Mouse (Mus musculus): ENCODE results near the gene Boc. TPM values are rescaled to one million over a fixed set of nuclear protein-coding genes. Genes with fewer than 3 reads are reported as not detected.

Gene Boc
- polyA plus RNA-seq, 1 experiment = not detected

- 87% methylated on average over 13 of the region's 13 CpGs for WGBS
- TF ChIP-seq CTCF (IDR thresholded peaks at IDR 0.05; ENCODE audit: control insufficient read depth, insufficient read depth, low read length) = no peak
- no peak for TF ChIP-seq POLR2A (IDR thresholded peaks at IDR 0.05; ENCODE audit: borderline replicate concordance, control insufficient read depth, low read depth, low read length)
- Histone ChIP-seq H3K4me3 (replicated peaks; ENCODE audit: control insufficient read depth, low read depth, low read length) (no peak overlapping the region), H3K4me1 (ENCODE audit: control insufficient read depth, insufficient read depth, low read length) (no peaks in the 10 kb centered on the region), H3K27ac (ENCODE audit: control insufficient read depth, insufficient read depth, low read depth, low read length, poor library complexity) (no peak overlapping the region)
These were observed 71.5 kb downstream of the Boc start for GRCm38 (mm10) chr16:44487194-44487593.

GRCm38 (mm10) chr16:44486612-44487011 is 72.1 kb downstream of the Boc start:
- Histone ChIP-seq H3K27ac (ENCODE audit: control insufficient read depth, insufficient read depth, low read depth, low read length, poor library complexity) (no peak overlapping the region), H3K4me3 (replicated peaks; ENCODE audit: control insufficient read depth, low read depth, low read length) (no peak overlapping the region), H3K4me1 (ENCODE audit: control insufficient read depth, insufficient read depth, low read length) (no peaks in the 10 kb centered on the region)
- TF ChIP-seq CTCF (IDR thresholded peaks at IDR 0.05; ENCODE audit: control insufficient read depth, insufficient read depth, low read length) (no peak), POLR2A (IDR thresholded peaks at IDR 0.05; ENCODE audit: borderline replicate concordance, control insufficient read depth, low read depth, low read length) (no peak)
- WGBS = 78% methylated on average over 9 of the region's 9 CpGs

GRCm38 (mm10) chr16:44485691-44486090 is 73.0 kb downstream of the Boc start:
- TF ChIP-seq POLR2A (IDR thresholded peaks at IDR 0.05; ENCODE audit: borderline replicate concordance, control insufficient read depth, low read depth, low read length) (no peak), CTCF (IDR thresholded peaks at IDR 0.05; ENCODE audit: control insufficient read depth, insufficient read depth, low read length) (no peak)
- H3K4me3 ChIP-seq (replicated peaks; ENCODE audit: control insufficient read depth, low read depth, low read length) = no peak overlapping the region
- H3K27ac ChIP-seq (ENCODE audit: control insufficient read depth, insufficient read depth, low read depth, low read length, poor library complexity) = no peak overlapping the region
- 90% methylated on average over 8 of the region's 8 CpGs for WGBS
- H3K4me1 ChIP-seq (ENCODE audit: control insufficient read depth, insufficient read depth, low read length) = no peaks in the 10 kb centered on the region

GRCm38 (mm10) chr16:44484831-44485230 is 73.9 kb downstream of the Boc start:
- WGBS = 43% methylated on average over 10 of the region's 10 CpGs
- no peaks in the 10 kb centered on the region for H3K4me1 ChIP-seq (ENCODE audit: control insufficient read depth, insufficient read depth, low read length)
- H3K4me3 ChIP-seq (replicated peaks; ENCODE audit: control insufficient read depth, low read depth, low read length) = no peak overlapping the region
- H3K27ac ChIP-seq (ENCODE audit: control insufficient read depth, insufficient read depth, low read depth, low read length, poor library complexity) = no peak overlapping the region
- TF ChIP-seq POLR2A (IDR thresholded peaks at IDR 0.05; ENCODE audit: borderline replicate concordance, control insufficient read depth, low read depth, low read length) (no peak), CTCF (IDR thresholded peaks at IDR 0.05; ENCODE audit: control insufficient read depth, insufficient read depth, low read length) (no peak)

GRCm38 (mm10) chr16:44484079-44484478 is 74.6 kb downstream of the Boc start:
- Histone ChIP-seq H3K27ac (ENCODE audit: control insufficient read depth, insufficient read depth, low read depth, low read length, poor library complexity) (no peak overlapping the region), H3K4me1 (ENCODE audit: control insufficient read depth, insufficient read depth, low read length) (no peaks in the 10 kb centered on the region), H3K4me3 (replicated peaks; ENCODE audit: control insufficient read depth, low read depth, low read length) (no peak overlapping the region)
- 3% methylated on average over 7 of the region's 7 CpGs for WGBS
- TF ChIP-seq POLR2A (IDR thresholded peaks at IDR 0.05; ENCODE audit: borderline replicate concordance, control insufficient read depth, low read depth, low read length) (no peak), CTCF (IDR thresholded peaks at IDR 0.05; ENCODE audit: control insufficient read depth, insufficient read depth, low read length) (peak; percentile 84)

- H3K27ac ChIP-seq (ENCODE audit: control insufficient read depth, insufficient read depth, low read depth, low read length, poor library complexity) = no peak overlapping the region
- H3K4me1 ChIP-seq (ENCODE audit: control insufficient read depth, insufficient read depth, low read length) = no peaks in the 10 kb centered on the region
- no peak overlapping the region for H3K4me3 ChIP-seq (replicated peaks; ENCODE audit: control insufficient read depth, low read depth, low read length)
- WGBS = 66% methylated on average over 28 of the region's 28 CpGs
- TF ChIP-seq POLR2A (IDR thresholded peaks at IDR 0.05; ENCODE audit: borderline replicate concordance, control insufficient read depth, low read depth, low read length) (no peak), CTCF (IDR thresholded peaks at IDR 0.05; ENCODE audit: control insufficient read depth, insufficient read depth, low read length) (no peak)
These were observed 76.8 kb downstream of the Boc start for GRCm38 (mm10) chr16:44481599-44482593.

GRCm38 (mm10) chr16:44480616-44481015 is 78.1 kb downstream of the Boc start:
- TF ChIP-seq CTCF (IDR thresholded peaks at IDR 0.05; ENCODE audit: control insufficient read depth, insufficient read depth, low read length) (no peak), POLR2A (IDR thresholded peaks at IDR 0.05; ENCODE audit: borderline replicate concordance, control insufficient read depth, low read depth, low read length) (no peak)
- WGBS = 26% methylated on average over 7 of the region's 7 CpGs
- Histone ChIP-seq H3K4me3 (replicated peaks; ENCODE audit: control insufficient read depth, low read depth, low read length) (no peak overlapping the region), H3K4me1 (ENCODE audit: control insufficient read depth, insufficient read depth, low read length) (no peaks in the 10 kb centered on the region), H3K27ac (ENCODE audit: control insufficient read depth, insufficient read depth, low read depth, low read length, poor library complexity) (no peak overlapping the region)

- Histone ChIP-seq H3K4me3 (replicated peaks; ENCODE audit: control insufficient read depth, low read depth, low read length) (no peak overlapping the region), H3K4me1 (ENCODE audit: control insufficient read depth, insufficient read depth, low read length) (no peaks in the 10 kb centered on the region), H3K27ac (ENCODE audit: control insufficient read depth, insufficient read depth, low read depth, low read length, poor library complexity) (no peak overlapping the region)
- WGBS = 86% methylated on average over 14 of the region's 14 CpGs
- TF ChIP-seq POLR2A (IDR thresholded peaks at IDR 0.05; ENCODE audit: borderline replicate concordance, control insufficient read depth, low read depth, low read length) = no peak
- no peak for TF ChIP-seq CTCF (IDR thresholded peaks at IDR 0.05; ENCODE audit: control insufficient read depth, insufficient read depth, low read length)
These were observed 78.8 kb downstream of the Boc start for GRCm38 (mm10) chr16:44479852-44480251.

Data from bone marrow, adult 2 months (tissue).